Mouse (Mus musculus) forebrain, embryonic 11.5 days (tissue): ENCODE data around the gene Lbx2. TPM values are rescaled to one million over a fixed set of nuclear protein-coding genes. Genes with fewer than 3 reads are reported as not detected.
A peak's percentile ranks its signal among the peaks of the same experiment; 100 is the strongest.

Experiments used
- ATAC-seq: fragments of 200-750 bp; cut with Nextera tagmentation; replicated peaks from 2 replicates; pipeline ENCODE4 v1.8.0; 2017; ENCODE audit warnings: moderate TSS enrichment; ENCODE audit not compliant: low FRiP score
- DNase-seq: peaks from one replicate; pipeline ENCODE4 v3.0.0-alpha.2; 2017; ENCODE audit warnings: low spot score
- H3K27ac ChIP-seq: fragments of 300-500 bp; sonication (generic); 2 replicates; pipeline ENCODE4 v1.5.1; 2014; ENCODE audit warnings: low read depth, low read length
- H3K27me3 ChIP-seq: fragments of 300-500 bp; sonication (generic); 2 replicates; pipeline ENCODE4 v1.6.1; 2014; ENCODE audit warnings: mild to moderate bottlenecking, low read length, mixed read lengths; ENCODE audit not compliant: control insufficient read depth, insufficient read depth
- H3K36me3 ChIP-seq: fragments of 300-500 bp; sonication (generic); 2 replicates; pipeline ENCODE4 v1.6.1; 2014; ENCODE audit warnings: mild to moderate bottlenecking, low read length, moderate library complexity, mixed read lengths; ENCODE audit not compliant: control insufficient read depth, insufficient read depth
- H3K4me1 ChIP-seq: fragments of 300-500 bp; sonication (generic); replicated peaks from 2 replicates; pipeline ENCODE4 v1.6.1; 2014; ENCODE audit warnings: low read length, mixed read lengths; ENCODE audit not compliant: control insufficient read depth, insufficient read depth
- H3K4me2 ChIP-seq: fragments of 300-500 bp; sonication (generic); 2 replicates; pipeline ENCODE4 v1.6.1; 2014; ENCODE audit warnings: low read depth, mild to moderate bottlenecking, low read length, moderate library complexity, mixed read lengths; ENCODE audit not compliant: severe bottlenecking
- H3K4me3 ChIP-seq: fragments of 300-500 bp; sonication (generic); 2 replicates; pipeline ENCODE4 v1.5.1; 2014; ENCODE audit warnings: low read depth, low read length
- H3K9ac ChIP-seq: fragments of 300-500 bp; sonication (generic); 2 replicates; pipeline ENCODE4 v1.6.1; 2014; ENCODE audit warnings: low read length
- H3K9me3 ChIP-seq: fragments of 300-500 bp; sonication (generic); 2 replicates; pipeline ENCODE4 v1.6.1; 2016; ENCODE audit warnings: low read length, mixed read lengths; ENCODE audit not compliant: control insufficient read depth
- WGBS: fragments of 180-500 bp; shearing (Covaris S2); extraction: QIAGEN DNeasy Blood & Tissue Kit; methylation state at CpG from one replicate; pipeline ENCODE4 v1.1.7; 2014; 5-methylcytosine and 5-hydroxymethylcytosine counted together
- microRNA counts: library from miRNA; unstranded; fragments of <30 nt; microRNA quantifications from one replicate; lab custom pipeline; 2015
- microRNA-seq: library from miRNA; unstranded; fragments of <30 nt; microRNA quantifications from one replicate; pipeline ENCODE4, GENCODE M21; 2016; ENCODE audit not compliant: insufficient number of aligned reads
- polyA plus RNA-seq: library from polyadenylated mRNA; unstranded; fragments of >200 nt; fragmentation: Nextera tagmentation; extraction: Ambion mirVana; gene quantifications from 2 replicates; pipeline ENCODE4 v1.2.1, GENCODE M21; 2014

Gene Lbx2
- polyA plus RNA-seq, 1 experiment from 2014 or later: 0.40 TPM

DNA sequence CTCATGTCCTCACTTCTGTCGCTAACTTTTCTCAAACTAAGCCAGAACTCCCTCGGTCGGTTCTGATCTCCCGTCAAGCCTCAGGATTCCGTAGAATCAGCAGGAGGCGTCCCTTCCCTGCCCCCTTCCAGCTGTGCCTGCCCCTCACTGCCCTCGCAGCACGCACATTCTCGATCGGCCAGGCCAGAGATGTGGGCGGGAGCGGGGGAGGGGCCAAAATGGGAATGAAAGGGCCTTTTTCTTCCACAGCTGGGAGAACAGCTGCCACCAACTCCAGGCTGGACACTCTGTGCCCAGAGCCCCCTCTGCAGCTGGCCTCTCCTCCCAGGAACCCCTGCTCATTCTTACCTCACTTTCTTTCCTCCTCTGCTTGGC, 51.4 kb downstream of the Lbx2 start:
- Histone ChIP-seq H3K27ac (peak overlapping the region; percentile 98), H3K4me2 (peak overlapping the region; percentile 81), H3K9me3 (no peaks in the 10 kb centered on the region), H3K4me1 (peaks cover 38% of the 10 kb centered on the region), H3K9ac (peak overlapping the region; percentile 93), H3K36me3 (no peaks in the 10 kb centered on the region), H3K27me3 (no peaks in the 10 kb centered on the region), H3K4me3 (peak overlapping the region; percentile 50)
- peak; percentile 79 for ATAC-seq
- DNase-seq: peak; percentile 93
- 0% methylated on average over 12 of the region's 12 CpGs for WGBS

MicroRNA genes within 50 kb of the gene (microRNA counts, 519-probe panel; counts per million panel counts)
- 31.2 counts per million for microRNA mmu-miR-3470a+mmu-miR-3470b (lab: Ali Mortazavi, UCI)

Small RNAs within 50 kb of the gene (microRNA-seq; reads per million reads assigned to microRNA genes)
- gene Mir3470a (not detected), gene Mir7040 (not detected)

Other genes starting within 250 kb of the Lbx2 start
- 2.0 and 2.2 TPM in 2 replicates for gene Sema4f, start 146.6 kb upstream of the Lbx2 start, polyA plus RNA-seq
- 0.35 and 0.39 TPM in 2 replicates for gene M1ap, start 139.5 kb upstream of the Lbx2 start, polyA plus RNA-seq
- 4.8 and 5.6 TPM in 2 replicates for gene Dok1, start 52.9 kb upstream of the Lbx2 start, polyA plus RNA-seq
- 9.2 and 9.9 TPM in 2 replicates for gene Loxl3, start 52.2 kb upstream of the Lbx2 start, polyA plus RNA-seq
- 124 and 125 TPM in 2 replicates for gene Aup1, start 31.8 kb upstream of the Lbx2 start, polyA plus RNA-seq
- gene Htra2, start 31.1 kb upstream of the Lbx2 start, polyA plus RNA-seq: 30.1 and 32.5 TPM in 2 replicates
- gene Dqx1, start 28.5 kb upstream of the Lbx2 start, polyA plus RNA-seq: 0.85 and 1.3 TPM in 2 replicates
- not detected in 2 replicates for gene Tlx2, start 16.1 kb upstream of the Lbx2 start, polyA plus RNA-seq
- 34.3 and 36.4 TPM in 2 replicates for gene Pcgf1, start 8.5 kb upstream of the Lbx2 start, polyA plus RNA-seq
- 2.8 and 3.0 TPM in 2 replicates for gene Ccdc142, start 15.2 kb downstream of the Lbx2 start, polyA plus RNA-seq
- 2.5 and 3.0 TPM in 2 replicates for gene Gm42688, start 15.2 kb downstream of the Lbx2 start, polyA plus RNA-seq
- 116 and 123 TPM in 2 replicates for gene Mrpl53, start 22.7 kb downstream of the Lbx2 start, polyA plus RNA-seq
- gene Mogs, start 29.1 kb downstream of the Lbx2 start, polyA plus RNA-seq: 37.1 and 39.0 TPM in 2 replicates
- 141 and 154 TPM in 2 replicates for gene Wbp1, start 35.2 kb downstream of the Lbx2 start, polyA plus RNA-seq
- 20.0 and 27.7 TPM in 2 replicates for gene Ino80b, start 39.1 kb downstream of the Lbx2 start, polyA plus RNA-seq
- gene Rtkn, start 49.1 kb downstream of the Lbx2 start, polyA plus RNA-seq: 17.8 and 23.0 TPM in 2 replicates
- gene Wdr54, start 70.0 kb downstream of the Lbx2 start, polyA plus RNA-seq: 12.6 and 15.6 TPM in 2 replicates
- 1.2 and 1.9 TPM in 2 replicates for gene 1700003E16Rik, start 70.0 kb downstream of the Lbx2 start, polyA plus RNA-seq
- gene Dctn1, start 79.6 kb downstream of the Lbx2 start, polyA plus RNA-seq: 99.6 and 104 TPM in 2 replicates
- gene Slc4a5, start 133.5 kb downstream of the Lbx2 start, polyA plus RNA-seq: 0.35 and 0.84 TPM in 2 replicates
- 48.0 and 48.1 TPM in 2 replicates for gene Mthfd2, start 239.5 kb downstream of the Lbx2 start, polyA plus RNA-seq
- 69.7 TPM in 2 replicates for gene Mob1a, start 239.6 kb downstream of the Lbx2 start, polyA plus RNA-seq